Mouse (Mus musculus): ENCODE data around the gene Eef1b2.

DNA sequence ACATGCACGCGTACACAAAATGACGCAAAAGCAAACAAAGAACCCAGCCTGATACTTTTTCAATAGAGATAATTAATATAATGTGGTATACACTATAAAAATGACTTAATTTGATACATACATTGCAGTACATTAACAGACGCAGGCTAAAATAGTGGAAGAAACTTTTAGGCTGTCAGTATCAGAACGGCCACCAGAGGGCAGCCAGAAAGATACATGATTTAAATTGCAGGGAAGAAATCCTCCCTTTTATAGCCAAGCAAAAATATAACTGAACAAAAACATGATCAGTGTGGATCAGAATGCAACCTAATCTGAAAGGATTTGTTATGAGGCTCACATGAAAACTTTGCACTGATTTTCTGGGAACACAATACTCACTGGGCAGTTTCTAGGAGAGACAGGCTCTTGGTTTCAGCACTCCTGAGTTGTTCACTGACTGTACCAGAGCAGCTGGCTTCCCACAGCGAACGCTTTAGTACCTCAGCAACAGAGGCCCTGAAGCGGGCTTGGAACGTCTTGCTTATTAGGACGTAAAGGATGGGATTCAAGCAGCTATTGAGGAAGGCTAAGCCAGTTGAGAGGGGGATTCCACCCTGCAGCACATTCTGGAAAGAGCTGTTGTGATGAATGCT, 6.1 kb downstream of the Eef1b2 start:
- TF ChIP-seq POLR2A (IDR thresholded peaks at IDR 0.05; ENCODE audit: control insufficient read depth, extremely low read depth, insufficient read depth, low read length, poor library complexity) (no peak), CTCF (IDR thresholded peaks at IDR 0.05; ENCODE audit: borderline replicate concordance, control insufficient read depth, extremely low read depth, insufficient read depth, low read length, poor library complexity) (no peak)
